ENCODE assay signal across 21 mouse cellular contexts in genomic region chr10:117664926-117665209, GRCm38 (mm10). TPM values are rescaled to one million over a fixed set of nuclear protein-coding genes. Genes with fewer than 3 reads are reported as not detected.
DNase-seq lines count a peak whose midpoint lies in the region; ATAC-seq and TF ChIP-seq lines count a peak whose summit lies in the region.
"Had no signal": no experiment of that assay in that cellular context is flagged by ENCODE, and none has a peak within 500 bp of the region (broad histone marks: within the 10 kb centered on the region; RNA-seq: fewer than 3 reads in every experiment).

No protein-coding gene starts in this region.

- no peak overlapping the region for H3K4me3 ChIP-seq in kidney, embryonic 15.5 days (replicated peaks)
- H3K4me3 ChIP-seq in liver, embryonic 16.5 days (ENCODE audit: low read depth, low read length), result no peak overlapping the region
- no peak overlapping the region for H3K4me3 ChIP-seq in small intestine, adult 2 months (ENCODE audit: low read depth, low read length)
- H3K4me3 ChIP-seq: embryonic facial prominence, embryonic 15.5 days; erythroblast, embryonic 14.5 days; forebrain, embryonic 10.5 days; gastrocnemius, adult 2 months; hindbrain, embryonic 10.5 days had no signal

- no peaks in the 10 kb centered on the region for H3K27me3 ChIP-seq in kidney, embryonic 15.5 days
- H3K27me3 ChIP-seq in liver, embryonic 16.5 days (ENCODE audit: control insufficient read depth, insufficient read depth, low read depth, low read length), result no peaks in the 10 kb centered on the region
- no peaks in the 10 kb centered on the region for H3K27me3 ChIP-seq in small intestine, adult 2 months (ENCODE audit: control insufficient read depth, insufficient read depth, low read length)
- H3K27me3 ChIP-seq: CH12.LX; embryonic facial prominence, embryonic 15.5 days; heart, embryonic 12.5 days had no signal

- no peak for ATAC-seq in kidney, embryonic 15.5 days (replicated peaks; ENCODE audit: low FRiP score)
- no peak for ATAC-seq in liver, embryonic 16.5 days (ENCODE audit: low read depth)
- ATAC-seq: forebrain, embryonic 14.5 days had no signal

- TF ChIP-seq CTCF in small intestine, adult 2 months (IDR thresholded peaks at IDR 0.05; ENCODE audit: extremely low read depth, insufficient read length, insufficient replicate concordance, low read depth, low read length), result no peak

- no peak overlapping the region for H3K4me2 ChIP-seq in kidney, embryonic 15.5 days
- H3K4me2 ChIP-seq in liver, embryonic 16.5 days (ENCODE audit: low read depth, low read length), result no peak overlapping the region

- no peak for TF ChIP-seq POLR2A in small intestine, adult 2 months (IDR thresholded peaks at IDR 0.05; ENCODE audit: low read depth, low read length)

- DNase-seq in kidney, postnatal 4 days, result no peak
- no peak for DNase-seq in liver
- DNase-seq in adipocyte (ENCODE audit: low spot score), result peak; percentile 95
- DNase-seq in right cerebral cortex, postnatal 36 days (ENCODE audit: low spot score in 2 of 2), result no peak
- DNase-seq: adrenal gland, adult 8-10 months; adrenal gland, postnatal 36 days; cerebellum, adult 2 months; cerebellum, postnatal 14 days; embryo, embryonic 11 days; gastrocnemius, adult 2 months; gastrocnemius, postnatal 25 days had no signal

- 0 out of 2 replicates have a peak, but pooled peaks cover 3% of the 10 kb centered on the region for H3K36me3 ChIP-seq in kidney, embryonic 15.5 days
- H3K36me3 ChIP-seq in liver, embryonic 16.5 days (ENCODE audit: control insufficient read depth, insufficient read depth), result no peaks in the 10 kb centered on the region
- no peaks in the 10 kb centered on the region for H3K36me3 ChIP-seq in small intestine, adult 2 months (ENCODE audit: control insufficient read depth, insufficient read depth, low read length)
- H3K36me3 ChIP-seq: embryonic facial prominence, embryonic 15.5 days; forebrain, embryonic 10.5 days; heart, embryonic 12.5 days; hindbrain, embryonic 10.5 days had no signal

- H3K9me3 ChIP-seq in kidney, embryonic 15.5 days (replicated peaks), result no peaks in the 10 kb centered on the region
- H3K9me3 ChIP-seq in liver, embryonic 16.5 days (replicated peaks; ENCODE audit: control insufficient read depth, low read length), result no peaks in the 10 kb centered on the region
- H3K9me3 ChIP-seq: embryonic facial prominence, embryonic 15.5 days; forebrain, embryonic 10.5 days; heart, embryonic 12.5 days; hindbrain, embryonic 10.5 days had no signal

- no peak overlapping the region for H3K9ac ChIP-seq in kidney, embryonic 15.5 days
- H3K9ac ChIP-seq in liver, embryonic 16.5 days (ENCODE audit: low read depth, low read length), result no peak overlapping the region
- H3K9ac ChIP-seq: embryonic facial prominence, embryonic 15.5 days; heart, embryonic 12.5 days had no signal

- peak overlapping the region; percentile 87 for H3K27ac ChIP-seq in kidney, embryonic 15.5 days
- peak overlapping the region; percentile 19; the same call in 1 of the 2 replicates for H3K27ac ChIP-seq in liver, embryonic 16.5 days (ENCODE audit: low read length)
- 0 out of 2 replicates have a peak overlapping the region, but pooled peaks have one; percentile 89 for H3K27ac ChIP-seq in small intestine, adult 2 months (ENCODE audit: insufficient read depth, low read depth, low read length)
- H3K27ac ChIP-seq: forebrain, embryonic 10.5 days; hindbrain, embryonic 10.5 days had no signal

- peaks cover 30% of the 10 kb centered on the region for H3K4me1 ChIP-seq in kidney, embryonic 15.5 days
- H3K4me1 ChIP-seq in liver, embryonic 16.5 days (ENCODE audit: control insufficient read depth, low read depth, low read length), result no peaks in the 10 kb centered on the region; the same call in 1 of the 2 replicates
- H3K4me1 ChIP-seq in small intestine, adult 2 months (ENCODE audit: control insufficient read depth, insufficient read depth, insufficient read length, low read length), result peaks cover 8% of the 10 kb centered on the region; the same call in 1 of the 2 replicates

RNA-seq across cellular contexts. Expression of gene Cpm, which starts 35.6 kb away (rescaled TPM):
- polyA plus RNA-seq in kidney, embryonic 15.5 days (2015; fragmentation: Nextera tagmentation; extraction: Ambion mirVana), result 31.3 and 31.5 TPM in 2 replicates
- polyA plus RNA-seq in liver, embryonic 16.5 days (2015; fragmentation: Nextera tagmentation; extraction: Ambion mirVana), result 47.0 and 61.6 TPM in 2 replicates
- 3.1 and 13.8 TPM in 2 replicates for polyA plus RNA-seq in small intestine, adult 2 months (2012; rRNA removed)
- polyA plus RNA-seq: erythroblast, embryonic 14.5 days had no signal

RNA-seq across cellular contexts. Expression of gene Mdm2, which starts 45.7 kb away (rescaled TPM):
- polyA plus RNA-seq in kidney, embryonic 15.5 days (2015; fragmentation: Nextera tagmentation; extraction: Ambion mirVana), result 47.4 and 49.7 TPM in 2 replicates
- polyA plus RNA-seq in liver, embryonic 16.5 days (2015; fragmentation: Nextera tagmentation; extraction: Ambion mirVana), result 20.3 and 20.7 TPM in 2 replicates
- polyA plus RNA-seq in small intestine, adult 2 months (2012; rRNA removed), result 16.2 and 39.2 TPM in 2 replicates

Comparison
In these comparisons a context has a peak if more than half of its experiments do, and no peak if none do; other contexts are left out.
1. H3K27ac ChIP-seq: peak in every context shown above with its lines; median percentile 89 in small intestine, adult 2 months; 87 in kidney, embryonic 15.5 days; 19 in liver, embryonic 16.5 days.